Mouse (Mus musculus) telencephalon, adult 2 months (tissue): ENCODE results near the gene Cldn3.
"Not testable (repeated sequence)": the region's sequence is repeated elsewhere in the genome, so short reads cannot be mapped to it uniquely, and the experiment has no call there.

Experiments used
- DNase-seq: peaks from one replicate; pipeline ENCODE4 v3.0.0-alpha.2; 2011; ENCODE audit warnings: low read depth, low spot score

The Cldn3 gene

DNA sequence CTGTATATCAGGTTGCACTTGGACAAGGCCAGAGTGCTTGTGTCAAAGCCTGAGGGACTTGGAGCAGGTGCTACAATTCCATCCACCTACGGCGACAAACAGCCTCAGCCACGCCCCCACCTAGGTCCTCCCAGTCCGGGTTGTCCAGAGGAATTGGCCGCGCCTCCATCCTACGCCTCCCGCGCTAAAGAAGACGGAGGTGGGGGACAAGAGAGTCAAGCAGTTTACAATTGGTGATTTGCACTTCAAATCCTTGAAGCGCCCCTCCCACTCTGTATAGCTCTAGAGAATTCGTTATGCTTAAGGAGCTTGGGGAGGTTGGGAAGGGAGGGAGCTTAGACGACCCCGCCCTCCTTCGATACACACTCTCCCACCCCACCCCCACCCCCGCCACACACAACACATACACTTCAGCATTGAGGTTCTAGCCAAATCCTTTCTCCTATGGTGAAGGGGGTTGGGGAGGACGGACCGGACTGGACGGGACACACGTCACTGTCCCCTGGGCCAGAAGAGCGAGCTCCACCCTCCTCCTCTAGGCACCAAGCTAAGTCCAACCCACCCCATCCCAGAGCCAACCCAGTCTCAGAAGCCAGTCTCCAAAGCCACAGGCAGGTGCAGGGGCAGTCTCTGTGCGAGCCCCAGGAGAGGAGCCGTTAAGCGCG is at the start of gene Cldn3:
TSS of gene Cldn3 (plus strand) at position 582 of the 665 bp plus-strand sequence.
- no peak for DNase-seq

DNA sequence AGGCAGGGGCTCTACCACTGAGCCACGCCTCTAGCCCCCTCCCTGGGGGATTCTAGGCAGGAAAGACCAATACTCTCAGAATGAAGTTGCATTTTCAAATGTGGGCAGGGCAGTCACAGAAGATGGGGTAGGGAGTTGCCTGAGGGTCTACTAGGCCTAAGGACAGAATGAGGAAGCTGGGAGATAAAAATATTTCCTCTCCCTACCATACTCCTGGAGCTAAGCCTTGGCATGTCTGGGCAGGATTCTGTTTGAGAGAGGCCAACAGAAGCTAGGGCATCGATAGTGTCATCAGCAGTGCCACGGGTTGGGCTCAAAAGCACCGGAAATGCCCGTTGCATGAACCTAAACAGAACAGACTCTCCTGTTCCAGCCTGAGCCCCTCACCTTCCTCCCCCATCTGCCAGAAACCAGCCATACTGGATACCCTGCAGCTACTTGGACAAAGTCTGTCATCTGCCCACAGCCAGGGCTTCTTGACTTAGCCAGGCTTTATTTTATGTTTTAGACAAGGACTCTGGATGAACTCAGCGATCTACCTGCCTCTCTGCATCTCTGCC is 49.3 kb upstream of the Cldn3 start:
- no peak for DNase-seq

- DNase-seq, result no peak
Measured at GRCm38 (mm10) chr5:134939069-134939468, 46.9 kb upstream of the Cldn3 start.

- not testable (repeated sequence) for DNase-seq
Measured at GRCm38 (mm10) chr5:134939554-134939953, 46.5 kb upstream of the Cldn3 start.

DNA sequence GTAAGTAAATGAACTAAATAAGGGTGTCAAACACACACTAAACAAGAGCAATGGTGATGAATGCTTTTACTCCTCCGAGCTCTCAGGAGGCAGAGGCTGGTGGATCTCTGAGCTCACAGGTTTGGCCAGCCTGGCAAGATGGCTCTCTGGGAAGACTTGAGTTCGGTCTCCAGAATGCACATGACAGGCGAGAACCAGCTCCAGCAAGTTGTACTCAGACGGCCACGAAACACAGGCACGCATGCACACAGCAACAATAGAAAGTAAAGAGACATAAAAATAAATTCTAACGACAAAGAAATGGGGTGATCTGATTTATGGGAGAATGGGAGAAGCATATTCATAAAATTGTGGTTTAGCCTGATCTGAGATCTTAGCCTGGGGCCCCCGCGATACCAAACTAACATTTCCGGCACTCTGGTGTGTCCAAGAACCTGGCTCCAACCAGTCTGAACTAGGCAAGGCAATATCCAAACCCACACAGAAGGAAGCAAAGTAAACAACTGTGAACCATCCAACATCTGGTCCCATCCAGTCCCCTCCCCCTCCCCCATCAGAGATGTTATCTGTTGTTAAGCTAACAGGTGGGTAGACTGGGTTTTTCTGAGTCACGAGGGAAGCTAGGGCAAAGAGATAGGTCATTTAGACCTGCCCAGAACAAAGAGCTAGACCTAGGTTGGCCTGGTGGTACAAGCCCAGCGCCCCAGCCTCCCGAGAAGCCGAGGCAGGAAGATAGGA is 44.4 kb upstream of the Cldn3 start:
- DNase-seq, result no peak

- DNase-seq, result no peak
Measured at GRCm38 (mm10) chr5:134942740-134943139, 43.3 kb upstream of the Cldn3 start.

GRCm38 (mm10) chr5:134944179-134944578 is 41.8 kb upstream of the Cldn3 start:
- DNase-seq, result no peak

- no peak for DNase-seq
Measured at GRCm38 (mm10) chr5:134945266-134945959, 40.6 kb upstream of the Cldn3 start.

- no peak for DNase-seq
Measured at GRCm38 (mm10) chr5:134946063-134946856, 39.8 kb upstream of the Cldn3 start.

DNA sequence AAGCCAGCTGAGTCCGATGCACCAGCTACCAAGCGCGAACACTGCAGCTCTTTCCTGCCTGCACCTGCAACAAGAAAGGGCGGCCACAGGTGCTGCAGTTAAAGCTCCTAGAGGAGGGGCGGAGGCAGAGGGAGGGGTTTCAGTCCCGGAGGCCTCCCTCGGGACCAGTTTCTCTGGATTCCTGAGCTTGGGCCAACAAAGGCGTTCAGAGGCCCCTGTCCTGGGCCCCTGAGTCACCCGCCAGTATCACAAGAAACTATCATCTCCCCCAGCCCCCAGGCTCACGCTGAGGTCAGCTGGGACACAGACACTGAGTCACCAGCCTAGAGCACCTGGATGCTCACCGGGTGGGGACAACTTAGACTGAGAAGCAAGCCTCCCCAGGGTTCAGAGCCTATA is 39.2 kb upstream of the Cldn3 start, which contains the start of gene Cldn4:
TSS of gene Cldn4 (minus strand) at position 78 of the 399 bp plus-strand sequence.
- DNase-seq, result no peak

- no peak for DNase-seq
Measured at GRCm38 (mm10) chr5:134947420-134948084, 38.5 kb upstream of the Cldn3 start.

GRCm38 (mm10) chr5:134948085-134948439 is 38.0 kb upstream of the Cldn3 start:
- DNase-seq, result no peak

DNA sequence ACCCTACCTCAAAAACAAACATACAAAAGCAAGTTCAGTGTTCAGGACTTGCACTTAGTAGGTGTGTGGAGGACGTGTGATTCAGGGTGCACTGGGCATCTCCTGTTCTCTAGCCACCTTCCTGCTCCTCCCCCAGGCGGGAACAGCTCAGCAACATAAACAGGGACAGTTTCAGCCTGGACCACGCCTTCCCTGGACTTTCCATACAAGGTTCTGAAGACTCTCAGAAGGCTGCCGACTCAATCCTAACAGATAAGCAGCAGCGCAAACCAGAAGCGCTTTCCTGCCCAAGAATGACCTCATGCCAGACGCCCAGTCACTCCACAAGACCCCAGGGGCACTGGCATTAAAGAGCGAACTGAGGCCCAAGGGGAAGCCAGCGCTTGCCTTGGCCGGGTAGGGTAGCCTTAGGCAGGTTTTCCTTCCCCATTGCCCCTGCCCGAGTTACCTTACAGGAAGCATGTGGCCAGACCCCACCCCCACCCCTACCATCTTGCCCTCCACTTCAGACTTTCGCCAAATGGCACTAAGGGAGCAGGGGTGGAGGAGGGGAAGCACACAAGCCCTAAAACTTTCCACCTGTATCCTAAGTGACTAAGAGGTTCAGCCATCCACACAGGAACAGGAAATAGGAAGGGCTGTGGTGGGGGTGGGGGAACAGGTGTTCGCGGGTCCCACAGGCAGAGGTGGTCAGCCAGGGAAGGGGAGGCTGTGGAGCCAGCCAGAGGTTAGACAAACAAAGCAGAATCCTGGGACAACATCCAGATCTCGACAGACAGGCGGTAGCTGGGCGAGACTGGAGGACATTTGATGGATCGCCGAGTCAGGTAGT is 34.7 kb upstream of the Cldn3 start:
- no peak for DNase-seq

DNA sequence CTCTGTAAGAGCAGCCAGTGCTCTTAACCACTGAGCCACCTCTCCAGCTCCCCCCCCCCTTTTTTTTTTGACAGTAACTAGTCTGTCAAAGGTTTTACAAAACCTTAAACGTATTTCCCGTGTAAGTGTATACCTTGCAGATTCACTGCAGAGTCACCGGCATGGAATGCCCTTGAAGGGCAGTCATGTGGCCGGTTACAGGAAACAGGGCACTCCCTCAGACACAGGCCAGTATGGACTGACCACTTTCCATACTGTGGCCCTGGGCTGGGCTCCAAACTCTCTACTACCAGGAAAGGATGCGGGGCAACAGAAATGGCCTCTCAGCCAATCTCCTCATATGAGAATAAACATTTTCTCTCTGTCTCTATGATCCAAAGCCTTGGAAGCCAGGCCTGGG is 30.5 kb upstream of the Cldn3 start:
- no peak for DNase-seq

- peak; percentile 8 for DNase-seq
Measured at GRCm38 (mm10) chr5:134959114-134959513, 26.9 kb upstream of the Cldn3 start.

DNA sequence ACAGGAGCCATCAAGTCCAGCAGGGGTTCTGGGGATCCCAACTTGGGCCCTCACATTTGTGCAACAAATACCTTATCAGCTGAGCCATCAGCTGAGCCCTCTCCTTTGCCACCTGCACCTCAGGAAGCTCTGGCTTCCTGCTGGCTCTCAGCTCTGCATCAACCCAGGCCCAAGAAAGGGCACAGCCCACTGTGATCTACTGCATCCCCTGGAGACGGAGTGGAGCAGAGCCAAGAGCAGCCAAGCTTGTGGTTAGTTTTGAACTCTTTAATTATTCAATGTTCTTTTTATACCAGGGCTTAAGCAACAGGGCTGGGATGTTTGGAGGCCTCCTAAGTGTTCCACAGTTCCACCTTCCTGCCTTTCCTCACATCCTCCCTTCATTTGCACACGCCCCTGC is 25.6 kb upstream of the Cldn3 start:
- no peak for DNase-seq

DNA sequence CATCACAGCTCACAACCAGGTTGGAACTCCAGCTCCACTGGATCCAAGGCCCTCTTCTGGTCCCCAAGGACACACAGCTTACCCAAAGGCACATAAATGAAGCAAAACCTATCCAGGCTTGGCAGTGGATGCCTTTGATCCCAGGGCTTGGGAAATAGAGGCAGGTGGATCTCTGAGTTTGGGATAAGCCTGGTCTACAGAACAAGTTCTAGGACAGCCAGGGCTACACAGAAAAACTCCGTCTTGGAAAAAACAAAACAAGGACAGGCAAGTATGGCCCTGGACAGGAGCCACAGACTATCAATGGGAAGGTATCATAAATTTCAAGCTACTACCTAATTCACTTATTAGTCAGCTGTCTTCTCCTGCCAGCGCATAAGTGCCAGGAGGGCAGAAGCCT is 24.5 kb upstream of the Cldn3 start:
- no peak for DNase-seq

DNA sequence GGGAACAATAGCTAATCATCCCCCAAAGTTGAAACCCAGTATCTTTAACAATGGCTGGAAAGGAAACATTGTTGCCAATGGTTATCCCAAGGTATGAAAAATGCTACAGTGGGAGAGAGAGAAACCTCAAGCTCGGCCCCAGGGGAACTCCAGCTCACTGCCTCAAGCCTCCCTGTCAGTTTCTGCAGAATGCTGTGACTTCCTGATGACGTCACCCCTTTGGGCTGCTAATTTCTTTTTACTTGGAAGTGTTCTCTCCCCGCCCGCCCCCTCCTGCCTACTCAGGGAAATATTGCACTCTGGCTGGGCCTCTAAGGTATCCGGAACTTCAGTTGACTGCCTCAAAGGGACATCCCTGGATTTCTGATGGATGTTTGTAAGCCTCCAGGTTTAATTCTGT is 22.5 kb upstream of the Cldn3 start:
- no peak for DNase-seq

DNA sequence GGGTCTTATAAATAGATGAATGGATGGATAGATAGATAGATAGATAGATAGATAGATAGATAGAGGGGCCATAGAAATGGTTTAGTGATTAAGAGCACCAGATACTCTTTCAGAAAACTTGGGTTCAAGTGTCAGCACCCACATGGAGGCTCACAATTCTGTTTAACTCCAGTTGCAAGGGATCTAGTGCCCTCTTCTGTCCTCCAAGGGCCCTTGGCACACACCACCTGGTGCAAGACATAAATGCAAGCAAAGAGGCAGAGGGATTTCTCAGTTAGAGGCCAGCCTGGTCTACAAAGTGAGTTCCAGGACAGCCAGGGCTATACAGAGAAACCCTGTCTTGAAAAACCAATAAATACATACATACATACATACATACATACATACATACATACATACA is 21.4 kb upstream of the Cldn3 start:
- DNase-seq, result not testable (repeated sequence)

GRCm38 (mm10) chr5:134965473-134965851 is 20.6 kb upstream of the Cldn3 start:
- DNase-seq, result peak; percentile 28
